Mouse (Mus musculus): Measurements from ENCODE around the gene Clpx. TPM values are rescaled to one million over a fixed set of nuclear protein-coding genes. Genes with fewer than 3 reads are reported as not detected.

Gene Clpx
- polyA plus RNA-seq, 1 experiment from 2014 or later, result 48.5 TPM

DNA sequence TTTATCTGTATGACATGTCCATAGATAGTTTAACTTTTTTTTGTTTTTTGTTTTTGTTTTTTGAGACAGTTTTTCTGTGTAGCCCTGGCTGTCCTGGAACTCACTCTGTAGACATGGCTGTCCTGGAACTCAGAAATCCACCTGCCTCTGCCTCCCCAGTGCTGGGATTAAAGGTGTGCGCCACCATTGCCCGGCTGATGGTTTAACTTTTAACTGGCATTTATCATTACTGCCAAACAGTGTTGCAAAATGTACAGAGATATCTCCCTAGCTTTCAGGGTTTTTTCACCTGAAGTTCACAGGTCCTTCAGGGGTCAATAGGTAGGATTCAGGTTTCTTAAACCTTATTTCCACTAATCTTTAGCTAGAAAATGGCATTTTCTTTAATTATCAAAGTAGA lies 3.0 kb downstream of the Clpx start:
- Histone ChIP-seq H3K9me3 (no peaks in the 10 kb centered on the region), H3K36me3 (peaks cover 11% of the 10 kb centered on the region; the same call in 1 of the 2 replicates), H3K4me1 (replicated peaks) (peaks cover 8% of the 10 kb centered on the region), H3K27me3 (replicated peaks) (no peaks in the 10 kb centered on the region), H3K4me2 (replicated peaks) (no peak overlapping the region), H3K4me3 (replicated peaks) (no peak overlapping the region), H3K9ac (no peak overlapping the region), H3K27ac (no peak overlapping the region)
- ATAC-seq, result no peak
- 93% methylated on average over 2 of the region's 2 CpGs for WGBS

- 80% methylated on average over 3 of the region's 3 CpGs for WGBS
- no peak overlapping the region for H3K4me3 ChIP-seq (replicated peaks)
- peaks cover 2% of the 10 kb centered on the region for H3K4me1 ChIP-seq (replicated peaks)
- H3K9me3 ChIP-seq, result no peaks in the 10 kb centered on the region
- H3K27ac ChIP-seq, result no peak overlapping the region
- no peak overlapping the region for H3K4me2 ChIP-seq (replicated peaks)
- no peaks in the 10 kb centered on the region for H3K27me3 ChIP-seq (replicated peaks)
- no peak overlapping the region for H3K9ac ChIP-seq
- no peak for ATAC-seq
- peaks cover 17% of the 10 kb centered on the region for H3K36me3 ChIP-seq
These were observed 4.7 kb downstream of the Clpx start for GRCm38 (mm10) chr9:65298761-65299160.

DNA sequence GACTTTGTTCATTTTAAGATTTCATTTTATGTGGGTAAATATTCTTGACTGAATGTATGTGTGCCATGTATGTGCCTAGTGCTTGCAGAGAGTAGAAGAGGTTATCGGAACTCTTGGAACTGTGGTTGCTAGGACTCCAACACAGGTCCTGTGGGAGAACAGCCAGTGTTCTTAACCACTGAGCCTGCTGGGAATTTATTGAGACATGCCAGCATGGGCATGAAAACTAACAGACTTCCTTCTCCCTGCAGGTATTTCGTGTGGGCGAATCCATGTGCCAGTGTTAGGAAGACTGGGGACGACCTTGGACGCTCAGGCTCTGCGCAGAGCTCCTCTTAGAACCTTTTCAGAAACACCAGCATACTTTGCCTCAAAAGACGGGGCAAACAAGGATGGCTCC lies 5.6 kb downstream of the Clpx start:
- Histone ChIP-seq H3K4me3 (replicated peaks) (no peak overlapping the region), H3K4me2 (replicated peaks) (no peak overlapping the region), H3K4me1 (replicated peaks) (peaks cover 2% of the 10 kb centered on the region), H3K9me3 (no peaks in the 10 kb centered on the region), H3K9ac (no peak overlapping the region), H3K27me3 (replicated peaks) (no peaks in the 10 kb centered on the region), H3K27ac (no peak overlapping the region), H3K36me3 (peaks cover 19% of the 10 kb centered on the region)
- 97% methylated on average over 7 of the region's 7 CpGs for WGBS
- no peak for ATAC-seq

DNA sequence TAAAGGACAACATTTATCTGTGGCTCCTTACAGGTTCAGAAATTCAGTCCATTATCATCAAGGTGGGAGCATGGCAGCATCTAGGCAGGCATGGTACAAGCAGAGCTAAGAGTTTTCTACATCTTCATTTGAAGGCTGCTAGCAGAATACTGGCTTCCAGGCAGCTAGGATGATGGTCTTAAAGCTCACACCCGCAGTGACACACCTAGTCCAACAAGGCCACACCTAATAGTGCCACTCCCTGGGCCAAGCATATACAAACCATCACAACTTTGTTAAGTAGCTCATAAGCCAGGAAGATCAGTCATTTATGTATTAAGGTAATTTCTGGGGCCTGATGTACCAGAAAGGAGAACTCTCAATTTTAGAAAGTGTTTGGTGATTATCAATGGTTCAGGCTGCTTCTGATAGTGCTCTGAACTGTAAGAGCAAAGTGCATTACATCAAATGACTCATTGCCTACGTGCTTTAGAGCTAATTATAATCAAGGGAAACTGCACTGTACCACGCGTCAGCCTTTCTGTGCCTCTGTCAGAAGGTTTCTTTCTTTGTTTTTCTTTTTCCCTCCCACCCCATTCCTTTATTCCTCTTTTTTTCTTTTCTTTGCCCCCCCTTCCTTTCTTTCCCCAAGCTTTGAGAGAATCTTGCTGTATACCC lies 8.4 kb downstream of the Clpx start:
- Histone ChIP-seq H3K9me3 (no peaks in the 10 kb centered on the region), H3K4me2 (replicated peaks) (no peak overlapping the region), H3K36me3 (peaks cover 19% of the 10 kb centered on the region), H3K9ac (no peak overlapping the region), H3K4me1 (replicated peaks) (no peaks in the 10 kb centered on the region), H3K27ac (no peak overlapping the region), H3K4me3 (replicated peaks) (no peak overlapping the region), H3K27me3 (replicated peaks) (no peaks in the 10 kb centered on the region)
- 82% methylated on average over 4 of the region's 4 CpGs for WGBS
- ATAC-seq, result peak; percentile 71; the same call in 1 of the 2 replicates

DNA sequence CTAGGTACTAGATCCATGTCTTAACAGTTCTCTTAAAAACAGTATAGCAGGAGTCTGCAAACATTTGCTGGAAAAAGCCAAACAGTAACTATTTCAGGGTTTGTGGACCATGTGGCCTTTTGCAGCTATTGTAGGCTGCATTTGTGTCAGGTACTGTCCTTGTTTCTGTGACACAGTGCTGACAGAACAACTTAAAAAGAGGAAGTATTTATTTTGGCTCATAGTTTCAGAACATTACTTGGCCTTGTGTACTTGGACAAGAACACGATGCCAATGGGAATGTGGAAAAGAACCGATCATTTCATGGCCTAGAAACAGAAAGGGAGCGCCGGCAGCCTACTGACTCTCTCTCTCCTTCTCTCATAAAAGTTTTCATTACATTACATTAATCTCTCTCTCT lies 9.5 kb downstream of the Clpx start:
- Histone ChIP-seq H3K9me3 (no peaks in the 10 kb centered on the region), H3K4me2 (replicated peaks) (no peak overlapping the region), H3K4me1 (replicated peaks) (no peaks in the 10 kb centered on the region), H3K27ac (no peak overlapping the region), H3K4me3 (replicated peaks) (no peak overlapping the region), H3K36me3 (peaks cover 23% of the 10 kb centered on the region), H3K9ac (no peak overlapping the region), H3K27me3 (replicated peaks) (no peaks in the 10 kb centered on the region)
- WGBS, result 95% methylated on average over 4 of the region's 4 CpGs
- ATAC-seq, result no peak

DNA sequence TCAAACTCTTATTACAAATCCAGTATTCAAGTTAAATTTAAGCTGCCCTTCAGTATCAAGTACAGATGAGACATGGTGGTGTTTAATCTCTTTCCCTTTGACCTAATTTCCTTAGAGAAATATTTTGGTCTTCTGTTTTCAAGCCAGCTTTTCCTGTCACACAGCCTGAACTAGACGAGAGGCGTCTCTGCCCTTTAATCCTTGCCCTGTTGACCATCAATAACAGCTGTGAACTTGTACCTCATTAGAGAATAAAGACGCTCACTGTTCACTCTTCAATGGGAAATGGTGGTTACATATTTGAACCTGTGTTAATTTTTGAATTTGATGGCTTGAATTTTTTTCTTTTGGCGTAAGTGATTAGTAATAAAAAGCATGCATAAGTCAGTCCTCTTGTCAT lies 10.2 kb downstream of the Clpx start:
- Histone ChIP-seq H3K36me3 (peaks cover 27% of the 10 kb centered on the region), H3K27ac (no peak overlapping the region), H3K9ac (no peak overlapping the region), H3K9me3 (no peaks in the 10 kb centered on the region), H3K4me3 (replicated peaks) (no peak overlapping the region), H3K4me2 (replicated peaks) (no peak overlapping the region), H3K27me3 (replicated peaks) (no peaks in the 10 kb centered on the region), H3K4me1 (replicated peaks) (no peaks in the 10 kb centered on the region)
- 86% methylated on average over 4 of the region's 4 CpGs for WGBS
- ATAC-seq, result no peak

GRCm38 (mm10) chr9:65306672-65307071 lies 12.6 kb downstream of the Clpx start:
- Histone ChIP-seq H3K36me3 (peaks cover 21% of the 10 kb centered on the region), H3K27me3 (replicated peaks) (no peaks in the 10 kb centered on the region), H3K4me2 (replicated peaks) (no peak overlapping the region), H3K27ac (no peak overlapping the region), H3K9me3 (no peaks in the 10 kb centered on the region), H3K9ac (no peak overlapping the region), H3K4me1 (replicated peaks) (no peaks in the 10 kb centered on the region), H3K4me3 (replicated peaks) (no peak overlapping the region)
- no peak for ATAC-seq
- 95% methylated on average over 2 of the region's 2 CpGs for WGBS

- H3K27me3 ChIP-seq (replicated peaks), result no peaks in the 10 kb centered on the region
- WGBS, result 87% methylated on average over 1 of the region's 1 CpGs
- no peaks in the 10 kb centered on the region for H3K4me1 ChIP-seq (replicated peaks)
- H3K27ac ChIP-seq, result no peak overlapping the region
- no peak overlapping the region for H3K4me2 ChIP-seq (replicated peaks)
- no peak for ATAC-seq
- H3K36me3 ChIP-seq, result peaks cover 27% of the 10 kb centered on the region
- H3K9ac ChIP-seq, result no peak overlapping the region
- H3K4me3 ChIP-seq (replicated peaks), result no peak overlapping the region
- H3K9me3 ChIP-seq, result no peaks in the 10 kb centered on the region
These were observed 14.0 kb downstream of the Clpx start for GRCm38 (mm10) chr9:65308011-65308410.

DNA sequence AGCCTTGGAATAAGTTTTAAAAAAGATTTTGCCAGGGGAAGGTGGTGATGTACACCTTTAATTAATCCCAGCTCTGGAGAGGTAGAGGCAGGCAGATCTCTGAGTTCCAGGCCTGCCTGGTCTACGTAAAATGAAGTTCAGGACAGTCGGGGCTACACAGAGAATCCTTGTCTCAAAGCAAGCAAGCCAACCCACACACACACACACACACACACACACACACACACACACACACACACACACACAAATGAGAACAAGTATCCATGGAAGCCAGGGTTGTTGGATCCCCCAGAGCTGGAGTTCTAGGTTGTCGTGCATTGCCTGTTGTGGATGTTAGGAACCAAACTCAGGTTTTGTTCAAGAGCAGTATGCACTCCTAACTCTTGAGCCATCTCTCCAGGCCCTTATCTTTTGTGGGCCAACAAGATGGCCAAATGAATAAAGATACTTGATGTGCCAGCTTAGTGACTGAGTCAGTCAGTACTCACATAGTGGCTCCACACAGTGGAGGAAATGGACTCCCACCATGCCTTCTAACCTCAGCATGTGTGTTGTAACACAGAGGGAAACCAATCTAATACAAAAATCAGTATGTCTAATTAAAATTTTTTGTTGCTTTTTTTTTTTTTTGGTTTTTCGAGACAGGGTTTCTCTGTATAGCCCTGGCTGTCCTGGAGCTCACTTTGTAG lies 18.8 kb downstream of the Clpx start:
- H3K9me3 ChIP-seq, result no peaks in the 10 kb centered on the region
- ATAC-seq, result no peak
- no peaks in the 10 kb centered on the region for H3K4me1 ChIP-seq (replicated peaks)
- H3K27ac ChIP-seq, result no peak overlapping the region
- H3K27me3 ChIP-seq (replicated peaks), result no peaks in the 10 kb centered on the region
- WGBS, result 92% methylated on average over 4 of the region's 4 CpGs
- H3K9ac ChIP-seq, result no peak overlapping the region
- H3K36me3 ChIP-seq, result peaks cover 27% of the 10 kb centered on the region
- H3K4me3 ChIP-seq (replicated peaks), result no peak overlapping the region
- no peak overlapping the region for H3K4me2 ChIP-seq (replicated peaks)

DNA sequence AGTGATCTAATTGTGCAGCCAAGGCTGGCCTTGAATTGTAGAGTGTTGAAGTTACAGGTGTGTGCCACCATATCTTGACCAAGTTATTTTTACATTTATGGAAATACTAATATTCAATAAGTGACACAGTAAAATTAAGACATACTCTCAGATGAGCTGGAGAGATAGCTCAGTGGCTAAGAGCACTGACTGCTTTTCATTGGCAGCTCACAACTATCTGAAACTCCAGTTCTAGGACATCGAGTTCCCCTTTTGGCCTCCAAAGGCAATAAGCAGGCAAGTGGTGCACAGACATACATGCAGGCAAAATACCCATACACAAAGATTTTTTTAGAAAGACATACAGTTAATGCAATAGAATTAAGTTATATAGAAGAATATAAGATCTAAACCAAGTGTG lies 19.8 kb downstream of the Clpx start:
- WGBS, result 93% methylated on average over 1 of the region's 1 CpGs
- no peak overlapping the region for H3K27ac ChIP-seq
- H3K4me3 ChIP-seq (replicated peaks), result no peak overlapping the region
- ATAC-seq, result no peak
- no peak overlapping the region for H3K4me2 ChIP-seq (replicated peaks)
- H3K9ac ChIP-seq, result no peak overlapping the region
- H3K9me3 ChIP-seq, result no peaks in the 10 kb centered on the region
- H3K36me3 ChIP-seq, result peaks cover 24% of the 10 kb centered on the region
- H3K4me1 ChIP-seq (replicated peaks), result no peaks in the 10 kb centered on the region
- no peaks in the 10 kb centered on the region for H3K27me3 ChIP-seq (replicated peaks)

DNA sequence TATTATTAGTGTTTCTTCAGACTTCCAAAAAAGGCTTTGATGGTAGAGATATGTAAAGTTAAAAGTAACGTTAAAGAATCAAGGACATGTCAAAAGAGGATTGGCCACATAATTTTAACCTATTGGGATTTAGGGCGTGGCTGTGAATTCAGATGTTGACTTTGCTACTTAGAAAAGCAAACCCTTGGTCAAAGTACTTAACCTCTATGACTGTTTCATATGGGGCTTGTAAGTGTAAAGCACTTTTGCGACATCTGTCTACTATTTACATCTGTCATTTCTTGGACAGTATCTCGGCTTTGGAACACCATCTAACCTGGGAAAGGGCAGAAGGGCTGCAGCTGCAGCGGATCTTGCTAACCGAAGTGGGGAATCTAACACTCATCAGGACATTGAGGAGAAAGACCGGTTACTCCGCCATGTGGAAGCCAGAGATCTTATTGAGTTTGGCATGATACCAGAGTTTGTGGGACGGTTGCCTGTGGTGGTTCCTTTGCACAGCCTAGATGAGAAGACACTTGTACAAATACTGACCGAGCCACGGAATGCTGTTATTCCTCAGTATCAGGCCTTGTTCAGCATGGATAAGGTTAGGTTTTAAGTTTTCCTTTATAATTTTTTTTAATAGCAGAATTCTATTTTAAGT lies 28.3 kb downstream of the Clpx start:
- H3K27me3 ChIP-seq (replicated peaks), result no peaks in the 10 kb centered on the region
- H3K4me3 ChIP-seq (replicated peaks), result no peak overlapping the region
- no peak overlapping the region for H3K27ac ChIP-seq
- no peak overlapping the region for H3K4me2 ChIP-seq (replicated peaks)
- H3K9me3 ChIP-seq, result no peaks in the 10 kb centered on the region
- H3K4me1 ChIP-seq (replicated peaks), result no peaks in the 10 kb centered on the region
- ATAC-seq, result no peak
- no peak overlapping the region for H3K9ac ChIP-seq
- WGBS, result 82% methylated on average over 11 of the region's 11 CpGs
- H3K36me3 ChIP-seq, result peaks cover 22% of the 10 kb centered on the region; the same call in 1 of the 2 replicates

- Histone ChIP-seq H3K27me3 (replicated peaks) (no peaks in the 10 kb centered on the region), H3K4me3 (replicated peaks) (no peak overlapping the region), H3K36me3 (peaks cover 14% of the 10 kb centered on the region), H3K9ac (no peak overlapping the region), H3K27ac (no peak overlapping the region), H3K9me3 (no peaks in the 10 kb centered on the region), H3K4me1 (replicated peaks) (no peaks in the 10 kb centered on the region), H3K4me2 (replicated peaks) (no peak overlapping the region)
- ATAC-seq, result no peak
These were observed 31.9 kb downstream of the Clpx start for GRCm38 (mm10) chr9:65325971-65326370.

DNA sequence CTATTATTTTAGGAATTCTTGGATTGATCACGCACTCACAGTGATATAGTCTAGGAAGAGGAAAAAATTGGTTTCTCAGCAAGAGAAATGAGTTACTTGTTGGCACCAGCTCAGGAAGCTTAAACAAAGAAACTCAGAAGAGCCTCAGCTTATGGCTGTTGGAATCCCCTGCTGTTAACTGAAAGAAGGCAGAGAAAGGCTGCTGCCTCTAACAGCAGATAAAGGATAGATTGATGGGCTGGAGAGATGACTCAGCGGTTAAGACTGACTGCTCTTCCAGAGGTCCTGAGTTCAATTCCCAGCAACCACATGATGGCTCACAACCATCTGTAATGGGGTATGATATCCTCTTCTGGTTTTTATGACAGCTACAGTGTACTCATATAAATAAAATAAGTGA lies 33.3 kb downstream of the Clpx start:
- Histone ChIP-seq H3K9me3 (no peaks in the 10 kb centered on the region), H3K4me2 (replicated peaks) (no peak overlapping the region), H3K27ac (no peak overlapping the region), H3K4me3 (replicated peaks) (no peak overlapping the region), H3K36me3 (peaks cover 9% of the 10 kb centered on the region), H3K4me1 (replicated peaks) (no peaks in the 10 kb centered on the region), H3K9ac (no peak overlapping the region), H3K27me3 (replicated peaks) (no peaks in the 10 kb centered on the region)
- no peak for ATAC-seq
- WGBS, result 96% methylated on average over 2 of the region's 2 CpGs

Data from intestine, embryonic 15.5 days (tissue).